ENCODE assay signal across 23 mouse cellular contexts in genomic region chr1:74726114-74726513, GRCm38 (mm10). TPM values are rescaled to one million over a fixed set of nuclear protein-coding genes. Genes with fewer than 3 reads are reported as not detected.
DNase-seq lines count a peak whose midpoint lies in the region; ATAC-seq and TF ChIP-seq lines count a peak whose summit lies in the region.
"Had no signal": no experiment of that assay in that cellular context is flagged by ENCODE, and none has a peak within 500 bp of the region (broad histone marks: within the 10 kb centered on the region; RNA-seq: fewer than 3 reads in every experiment).

No protein-coding gene starts in this region.

- H3K36me3 ChIP-seq in liver, adult 2 months (ENCODE audit: control insufficient read depth, insufficient read depth, low read length), result peaks cover 30% of the 10 kb centered on the region
- H3K36me3 ChIP-seq in liver, embryonic 12.5 days, result no peaks in the 10 kb centered on the region
- no peaks in the 10 kb centered on the region for H3K36me3 ChIP-seq in CH12.LX (replicated peaks in 1 of 2; ENCODE audit: control insufficient read depth in 1 of 2, insufficient read depth in 1 of 2, low read length in 1 of 2)
- H3K36me3 ChIP-seq: embryonic facial prominence, embryonic 12.5 days; forebrain, embryonic 12.5 days; heart, embryonic 13.5 days; hindbrain, embryonic 15.5 days had no signal

- no peak for TF ChIP-seq RAD21 in CH12.LX (IDR thresholded peaks at IDR 0.05; ENCODE audit: low read depth, low read length)

- no peak overlapping the region; the same call in 1 of the 2 replicates for H3K9ac ChIP-seq in liver, adult 2 months (ENCODE audit: low read depth, low read length)
- no peak overlapping the region for H3K9ac ChIP-seq in liver, embryonic 12.5 days
- no peak overlapping the region for H3K9ac ChIP-seq in CH12.LX (ENCODE audit: insufficient read depth, low read depth)
- H3K9ac ChIP-seq: embryonic facial prominence, embryonic 12.5 days; forebrain, embryonic 12.5 days; forebrain, postnatal 0 days; heart, embryonic 13.5 days; hindbrain, embryonic 15.5 days had no signal

- H3K27ac ChIP-seq in liver, adult 2 months (replicated peaks; ENCODE audit: insufficient read depth, low read depth, low read length), result peak overlapping the region; percentile 30; the same call in 1 of the 2 replicates
- H3K27ac ChIP-seq in liver, embryonic 12.5 days, result no peak overlapping the region
- no peak overlapping the region for H3K27ac ChIP-seq in CH12.LX (ENCODE audit: insufficient read depth, low read depth)
- H3K27ac ChIP-seq: embryonic facial prominence, embryonic 12.5 days; forebrain, embryonic 12.5 days; heart, embryonic 13.5 days; hindbrain, embryonic 15.5 days had no signal

- TF ChIP-seq POLR2A in liver, adult 2 months (IDR thresholded peaks at IDR 0.05; ENCODE audit: extremely low read depth, insufficient read depth, low read length), result no peak
- no peak for TF ChIP-seq POLR2A in CH12.LX (IDR thresholded peaks at IDR 0.05; ENCODE audit: low read depth, low read length)

- peaks cover 26% of the 10 kb centered on the region; the same call in 1 of the 2 replicates for H3K79me2 ChIP-seq in liver, adult 2 months (ENCODE audit: control insufficient read depth, insufficient read depth, low read length)
- no peaks in the 10 kb centered on the region for H3K79me2 ChIP-seq in CH12.LX (replicated peaks; ENCODE audit: control insufficient read depth, extremely low read depth, insufficient read depth, poor library complexity, severe bottlenecking)

- H3K4me2 ChIP-seq in liver, embryonic 12.5 days, result no peak overlapping the region
- peak overlapping the region; percentile 47 for H3K4me2 ChIP-seq in CH12.LX (ENCODE audit: insufficient read depth, low read depth, poor library complexity, severe bottlenecking)
- H3K4me2 ChIP-seq: embryonic facial prominence, embryonic 12.5 days; forebrain, embryonic 12.5 days; heart, embryonic 13.5 days; hindbrain, embryonic 15.5 days had no signal

- H3K4me3 ChIP-seq in liver, adult 2 months (ENCODE audit: insufficient read depth, low read depth, low read length), result no peak overlapping the region
- H3K4me3 ChIP-seq in liver, embryonic 12.5 days, result no peak overlapping the region
- H3K4me3 ChIP-seq in CH12.LX (replicated peaks in 1 of 3; ENCODE audit: low read depth in 2 of 3, low read length in 2 of 3, poor library complexity in 1 of 3), result no peak overlapping the region
- H3K4me3 ChIP-seq: embryonic facial prominence, embryonic 12.5 days; forebrain, embryonic 12.5 days; heart, embryonic 13.5 days; hindbrain, embryonic 15.5 days had no signal

- in situ Hi-C loops in CH12.LX (cut with MboI; ENCODE audit: low pct_ligation_motif_present, low pct_unique_long_range_greater_than_20kb, low sequenced_read_pairs), result no loop called here

- intact Hi-C loops in left cerebral cortex, postnatal 36 days (cut with DNase I), result no loop called here

- peak; percentile 42; the same call in 1 of the 2 replicates for TF ChIP-seq EP300 in CH12.LX (IDR thresholded peaks at IDR 0.05; ENCODE audit: low read length)

- H3K4me1 ChIP-seq in liver, adult 2 months (ENCODE audit: control insufficient read depth, insufficient read depth, low read length), result peaks cover 24% of the 10 kb centered on the region
- peaks cover 3% of the 10 kb centered on the region; the same call in 1 of the 2 replicates for H3K4me1 ChIP-seq in liver, embryonic 12.5 days
- H3K4me1 ChIP-seq in CH12.LX (ENCODE audit: control insufficient read depth in 1 of 2, insufficient read depth in 2 of 2), result peaks cover 14 to 39% of the 10 kb centered on the region in 2 experiments
- H3K4me1 ChIP-seq: embryonic facial prominence, embryonic 12.5 days; forebrain, embryonic 12.5 days; hindbrain, embryonic 15.5 days had no signal

- no peaks in the 10 kb centered on the region for H3K9me3 ChIP-seq in liver, embryonic 12.5 days (replicated peaks)
- no peaks in the 10 kb centered on the region for H3K9me3 ChIP-seq in CH12.LX (replicated peaks; ENCODE audit: low read length)
- H3K9me3 ChIP-seq: embryonic facial prominence, embryonic 12.5 days; forebrain, embryonic 12.5 days; heart, embryonic 13.5 days; hindbrain, embryonic 15.5 days had no signal

- DNase-seq in liver, adult 2 months (ENCODE audit: extremely low read depth, low read depth, low spot score), result peak; percentile 64
- DNase-seq in CH12.LX (ENCODE audit: extremely low read depth), result no peak
- DNase-seq in gonadal fat pad, adult 2 months (ENCODE audit: low read depth), result peak; percentile 58
- DNase-seq in skeletal muscle tissue, adult 2 months (ENCODE audit: low read depth, low spot score), result peak; percentile 82
- DNase-seq in natural killer cell, adult 2 months (ENCODE audit: low spot score in 2 of 2), result no peak
- no peak for DNase-seq in spleen, adult 12 weeks (ENCODE audit: low spot score)
- DNase-seq in left cerebral cortex, postnatal 36 days (ENCODE audit: low spot score in 2 of 2), result no peak
- DNase-seq: adrenal gland, postnatal 14 days; B cell, adult 2 months; cerebellum, adult 11-12 months; cerebellum, adult 9-10 months; cerebellum, postnatal 25 days; forebrain, postnatal 0 days; gastrocnemius, postnatal 10 days; heart, adult 11 months; heart, postnatal 36 days had no signal

- 22% methylated on average over 5 of the region's 5 CpGs for WGBS in liver, adult 2 months
- 60% methylated on average over 5 of the region's 5 CpGs for WGBS in liver, embryonic 12.5 days (ENCODE audit: insufficient replicate concordance)

- TF ChIP-seq CTCF in liver, adult 2 months (IDR thresholded peaks at IDR 0.05; ENCODE audit: low read depth, low read length), result no peak
- no peak for TF ChIP-seq CTCF in CH12.LX (conservative IDR thresholded peaks at IDR 0.05 in 1 of 2, IDR thresholded peaks at IDR 0.05 in 1 of 2; ENCODE audit: low read depth in 2 of 2, low read length in 2 of 2)

- ATAC-seq in liver, embryonic 12.5 days, result no peak
- ATAC-seq: CD4-positive, CD25-positive, alpha-beta regulatory T cell, adult 4 months; forebrain, postnatal 0 days had no signal

- dilution Hi-C loops in CH12.LX (cut with MboI; ENCODE audit: extremely low pct_ligation_motif_present, extremely low pct_unique_long_range_greater_than_20kb, low sequenced_read_pairs), result no loop called here

- H3K27me3 ChIP-seq in liver, adult 2 months (ENCODE audit: control insufficient read depth, insufficient read depth, low read length), result no peaks in the 10 kb centered on the region
- H3K27me3 ChIP-seq in liver, embryonic 12.5 days (replicated peaks), result no peaks in the 10 kb centered on the region
- H3K27me3 ChIP-seq in CH12.LX (replicated peaks), result no peaks in the 10 kb centered on the region
- H3K27me3 ChIP-seq: embryonic facial prominence, embryonic 12.5 days; forebrain, embryonic 12.5 days; heart, embryonic 13.5 days; hindbrain, embryonic 15.5 days had no signal

TF ChIP-seq in CH12.LX, 34 proteins besides CTCF, POLR2A, EP300 and RAD21:
- TF ChIP-seq BHLHE40 (IDR thresholded peaks at IDR 0.05; ENCODE audit: low read depth, low read length), result peak; percentile 31; the same call in 1 of the 2 replicates
- 0 out of 2 replicates have a peak, but pooled peaks have one; percentile 24 for TF ChIP-seq MAX (IDR thresholded peaks at IDR 0.05; ENCODE audit: low read length)
- TF ChIP-seq ZMIZ1 (IDR thresholded peaks at IDR 0.05; ENCODE audit: low read depth, low read length), result no peak
- 0 out of 2 replicates have a peak, but pooled peaks have one; percentile 35 for TF ChIP-seq MEF2A (IDR thresholded peaks at IDR 0.05; ENCODE audit: borderline replicate concordance, low read depth, low read length)
- no peak for TF ChIP-seq ZNF384 (IDR thresholded peaks at IDR 0.05; ENCODE audit: low read depth, low read length)
- peak; percentile 63; the same call in 1 of the 2 replicates for TF ChIP-seq IRF4 (IDR thresholded peaks at IDR 0.05; ENCODE audit: low read depth, low read length)

RNA-seq across cellular contexts. Expression of gene Cyp27a1, which starts 12.7 kb away (rescaled TPM):
- 501 and 607 TPM in 2 replicates for total RNA-seq in liver, adult 2 months (2014; rRNA removed)
- polyA plus RNA-seq in liver, adult 2 months (2012; rRNA removed), result 223 and 259 TPM in 2 replicates
- polyA plus RNA-seq in liver, embryonic 12.5 days (2016; fragmentation: Nextera tagmentation; extraction: Ambion mirVana), result 2.3 and 2.8 TPM in 2 replicates
- total RNA-seq in CH12.LX (2012; rRNA removed) (not detected in 2 replicates), CH12.LX (2014; rRNA removed) (not detected in 2 replicates)
- not detected in 2 replicates for polyA plus RNA-seq in CH12.LX (2012; ENCODE audit: insufficient read length, low read depth)
- 35.7 and 45.1 TPM in 2 replicates for polyA plus RNA-seq in gonadal fat pad, adult 2 months (2012; rRNA removed)
- 1 to 10 TPM; 2.3 to 3.3 TPM for total RNA-seq in left cerebral cortex, postnatal 36 days (2021)
- total RNA-seq: MEL had no signal
- polyA plus RNA-seq: CD4-positive, CD25-positive, alpha-beta regulatory T cell, adult 4 months had no signal

RNA-seq across cellular contexts. Expression of gene Prkag3, which starts 22.9 kb away (rescaled TPM):
- 0.07 and 0.28 TPM in 2 replicates for total RNA-seq in liver, adult 2 months (2014; rRNA removed)
- polyA plus RNA-seq in liver, adult 2 months (2012; rRNA removed), result 0.02 TPM in 1 of 2 replicates, not detected in the other
- polyA plus RNA-seq in liver, embryonic 12.5 days (2016; fragmentation: Nextera tagmentation; extraction: Ambion mirVana), result 0.13 TPM in 1 of 2 replicates, not detected in the other
- total RNA-seq in CH12.LX (2012; rRNA removed) (0.08 and 0.13 TPM in 2 replicates), CH12.LX (2014; rRNA removed) (0.09 TPM in 1 of 2 replicates, not detected in the other)
- polyA plus RNA-seq in CH12.LX (2012; ENCODE audit: insufficient read length, low read depth), result 0.12 TPM in 1 of 2 replicates, not detected in the other
- 2.5 and 4.1 TPM in 2 replicates for polyA plus RNA-seq in gonadal fat pad, adult 2 months (2012; rRNA removed)
- under 1 TPM in 1 of 2 experiments, not detected in 1; 0.14 TPM for total RNA-seq in left cerebral cortex, postnatal 36 days (2021)
- total RNA-seq: forebrain, postnatal 0 days; MEL had no signal
- polyA plus RNA-seq: CD4-positive, CD25-positive, alpha-beta regulatory T cell, adult 4 months; forebrain, embryonic 12.5 days; forebrain, postnatal 0 days; hindbrain, embryonic 15.5 days had no signal

RNA-seq across cellular contexts. Expression of gene Wnt6, which starts 45.6 kb away (rescaled TPM):
- not detected in 2 replicates for total RNA-seq in liver, adult 2 months (2014; rRNA removed)
- polyA plus RNA-seq in liver, adult 2 months (2012; rRNA removed), result 0.05 and 0.28 TPM in 2 replicates
- polyA plus RNA-seq in liver, embryonic 12.5 days (2016; fragmentation: Nextera tagmentation; extraction: Ambion mirVana), result 0.13 and 0.86 TPM in 2 replicates
- 3.4 and 3.5 TPM in 2 replicates for total RNA-seq in CH12.LX (2012; rRNA removed)
- total RNA-seq in CH12.LX (2014; rRNA removed), result 0.67 and 0.89 TPM in 2 replicates
- 1.6 and 1.7 TPM in 2 replicates for polyA plus RNA-seq in CH12.LX (2012; ENCODE audit: insufficient read length, low read depth)
- 7.4 and 13.7 TPM in 2 replicates for polyA plus RNA-seq in gonadal fat pad, adult 2 months (2012; rRNA removed)
- total RNA-seq in left cerebral cortex, postnatal 36 days (2021), result 1 to 10 TPM; 1.4 to 4.0 TPM
- total RNA-seq: MEL had no signal
- polyA plus RNA-seq: CD4-positive, CD25-positive, alpha-beta regulatory T cell, adult 4 months had no signal

Comparison
In these comparisons a context has a peak if more than half of its experiments do, and no peak if none do; other contexts are left out.
1. DNase-seq: peak in liver, adult 2 months (single experiment), gonadal fat pad, adult 2 months (single experiment) and skeletal muscle tissue, adult 2 months (single experiment); none in CH12.LX (single experiment), natural killer cell, adult 2 months (0 of 2), spleen, adult 12 weeks (single experiment) and left cerebral cortex, postnatal 36 days (0 of 2).